Mouse (Mus musculus) olfactory bulb, adult 2 months (tissue): ENCODE results near the gene Cic.

ENCODE experiments used
- CTCF ChIP-seq: fragments of 200-500 bp; IDR thresholded peaks from 2 replicates; pipeline ENCODE4 v1.5.1; 2012; ENCODE audit warnings: low read depth, mild to moderate bottlenecking, low read length, moderate library complexity; ENCODE audit not compliant: insufficient read depth
- POLR2A ChIP-seq: fragments of 200-500 bp; IDR thresholded peaks from 2 replicates; pipeline ENCODE4 v1.6.1; 2012; ENCODE audit warnings: mild to moderate bottlenecking, low read depth, low read length, moderate library complexity; ENCODE audit not compliant: insufficient read depth

DNA sequence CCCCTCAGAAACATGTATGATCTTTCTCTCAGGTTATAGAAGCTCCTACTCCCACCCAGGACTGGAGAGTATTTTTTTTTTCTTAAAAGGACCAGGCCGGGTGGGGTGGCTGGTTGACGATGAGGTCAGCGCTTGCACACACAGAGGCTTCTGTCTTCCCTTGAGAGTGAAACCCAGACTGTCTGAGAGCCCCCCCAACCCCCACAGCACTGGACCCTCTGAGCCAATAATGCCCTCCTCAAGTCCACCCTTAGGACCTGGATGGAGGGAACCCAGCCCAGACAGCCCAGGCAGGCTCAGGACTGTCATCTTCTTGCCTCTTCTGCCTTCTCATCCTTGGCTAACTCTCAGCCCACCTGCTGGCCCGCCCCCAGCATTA, 20.8 kb upstream of the Cic start:
- TF ChIP-seq CTCF, result no peak
- TF ChIP-seq POLR2A, result no peak
